Mouse (Mus musculus) embryonic facial prominence, embryonic 14.5 days (tissue): ENCODE measurements around the gene Rhebl1. TPM values are rescaled to one million over a fixed set of nuclear protein-coding genes. Genes with fewer than 3 reads are reported as not detected.

Source experiments
- ATAC-seq: fragments of 200-750 bp; cut with Nextera tagmentation; 2 replicates; pipeline ENCODE4 v1.8.0; 2017; ENCODE audit warnings: low read depth, moderate number of reproducible peaks, moderate TSS enrichment
- DNase-seq: peaks from one replicate; pipeline ENCODE4 v3.0.0-alpha.2; 2015; ENCODE audit warnings: low spot score
- H3K27ac ChIP-seq: fragments of 300-500 bp; sonication (generic); replicated peaks from 2 replicates; pipeline ENCODE4 v1.5.1; 2014; ENCODE audit warnings: low read depth, mild to moderate bottlenecking, low read length, moderate library complexity
- H3K27me3 ChIP-seq: fragments of 300-500 bp; sonication (generic); replicated peaks from 2 replicates; pipeline ENCODE4 v1.6.1; 2014; ENCODE audit warnings: low read length; ENCODE audit not compliant: control insufficient read depth, insufficient read depth
- H3K36me3 ChIP-seq: fragments of 300-500 bp; sonication (generic); 2 replicates; pipeline ENCODE4 v1.6.1; 2014; ENCODE audit warnings: low read length, mixed read lengths; ENCODE audit not compliant: control insufficient read depth, insufficient read depth
- H3K4me1 ChIP-seq: fragments of 300-500 bp; sonication (generic); 2 replicates; pipeline ENCODE4 v1.6.1; 2014; ENCODE audit warnings: antibody characterized with exemption, low read length; ENCODE audit not compliant: control insufficient read depth, insufficient read depth
- H3K4me2 ChIP-seq: fragments of 300-500 bp; sonication (generic); 2 replicates; pipeline ENCODE4 v1.6.1; 2014; ENCODE audit warnings: low read depth, mild to moderate bottlenecking, low read length, moderate library complexity, mixed read lengths
- H3K4me3 ChIP-seq: fragments of 300-500 bp; sonication (generic); 2 replicates; pipeline ENCODE4 v1.5.1; 2014; ENCODE audit warnings: low read depth, mild to moderate bottlenecking, low read length
- H3K9ac ChIP-seq: fragments of 300-500 bp; sonication (generic); 2 replicates; pipeline ENCODE4 v1.6.1; 2014; ENCODE audit warnings: low read depth, mild to moderate bottlenecking, low read length, moderate library complexity, mixed read lengths
- H3K9me3 ChIP-seq: fragments of 300-500 bp; sonication (generic); 2 replicates; pipeline ENCODE4 v1.6.1; 2016; ENCODE audit warnings: low read length; ENCODE audit not compliant: control insufficient read depth
- WGBS: fragments of 180-500 bp; shearing (Covaris S2); extraction: QIAGEN DNeasy Blood & Tissue Kit; methylation state at CpG from one replicate; pipeline ENCODE4 v1.1.7; 2014; 5-methylcytosine and 5-hydroxymethylcytosine counted together
- polyA plus RNA-seq: library from polyadenylated mRNA; unstranded; fragments of >200 nt; fragmentation: Nextera tagmentation; extraction: Ambion mirVana; gene quantifications from 2 replicates; pipeline ENCODE4 v1.2.1, GENCODE M21; 2014

Gene Rhebl1
- polyA plus RNA-seq, 1 experiment from 2014 or later = 8.4 TPM

GRCm38 (mm10) chr15:98864951-98865350 is 29.4 kb downstream of the Rhebl1 start:
- no peak overlapping the region for H3K9ac ChIP-seq
- DNase-seq = no peak
- no peak overlapping the region for H3K4me2 ChIP-seq
- ATAC-seq = no peak
- H3K9me3 ChIP-seq = no peaks in the 10 kb centered on the region
- 93% methylated on average over 6 of the region's 6 CpGs for WGBS
- H3K4me1 ChIP-seq = peaks cover 21% of the 10 kb centered on the region
- no peaks in the 10 kb centered on the region for H3K27me3 ChIP-seq
- peaks cover 68% of the 10 kb centered on the region for H3K36me3 ChIP-seq
- no peak overlapping the region for H3K27ac ChIP-seq
- no peak overlapping the region for H3K4me3 ChIP-seq

DNA sequence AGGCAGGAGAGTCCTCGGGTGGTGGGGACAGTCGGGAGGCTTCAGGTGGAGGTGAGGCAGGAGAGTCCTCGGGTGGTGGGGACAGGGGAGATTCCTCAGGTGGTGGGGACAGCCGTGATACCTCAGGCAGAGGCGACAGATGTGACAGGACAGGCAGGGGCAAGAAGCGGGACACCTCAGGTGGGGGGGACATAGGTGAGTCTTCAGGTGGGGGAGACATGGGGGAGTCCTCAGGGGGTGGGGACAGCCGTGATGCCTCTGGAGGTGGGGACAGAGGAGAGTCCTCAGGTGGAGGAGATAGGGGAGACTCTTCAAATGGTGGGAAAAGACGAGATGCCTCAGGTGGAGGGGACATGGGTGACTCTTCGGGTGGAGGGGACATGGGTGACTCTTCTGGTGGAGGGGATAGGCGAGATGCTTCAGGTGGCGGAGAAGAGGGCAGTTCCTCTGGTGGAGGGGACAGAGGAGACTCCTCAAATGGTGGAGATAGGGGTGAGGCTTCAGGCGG is 30.8 kb downstream of the Rhebl1 start:
- Histone ChIP-seq H3K27ac (no peak overlapping the region), H3K36me3 (peaks cover 82% of the 10 kb centered on the region), H3K9me3 (no peaks in the 10 kb centered on the region), H3K4me1 (peaks cover 9% of the 10 kb centered on the region), H3K27me3 (no peaks in the 10 kb centered on the region), H3K4me3 (no peak overlapping the region), H3K4me2 (no peak overlapping the region), H3K9ac (no peak overlapping the region)
- DNase-seq (no peak), ATAC-seq (no peak)
- 83% methylated on average over 12 of the region's 12 CpGs for WGBS

GRCm38 (mm10) chr15:98861701-98862410 is 32.5 kb downstream of the Rhebl1 start:
- Histone ChIP-seq H3K9me3 (no peaks in the 10 kb centered on the region), H3K4me3 (no peak overlapping the region), H3K4me1 (no peaks in the 10 kb centered on the region), H3K4me2 (no peak overlapping the region), H3K27ac (no peak overlapping the region), H3K9ac (no peak overlapping the region), H3K36me3 (peaks cover 99% of the 10 kb centered on the region), H3K27me3 (no peaks in the 10 kb centered on the region)
- DNase-seq (no peak), ATAC-seq (no peak)
- 82% methylated on average over 21 of the region's 21 CpGs for WGBS

DNA sequence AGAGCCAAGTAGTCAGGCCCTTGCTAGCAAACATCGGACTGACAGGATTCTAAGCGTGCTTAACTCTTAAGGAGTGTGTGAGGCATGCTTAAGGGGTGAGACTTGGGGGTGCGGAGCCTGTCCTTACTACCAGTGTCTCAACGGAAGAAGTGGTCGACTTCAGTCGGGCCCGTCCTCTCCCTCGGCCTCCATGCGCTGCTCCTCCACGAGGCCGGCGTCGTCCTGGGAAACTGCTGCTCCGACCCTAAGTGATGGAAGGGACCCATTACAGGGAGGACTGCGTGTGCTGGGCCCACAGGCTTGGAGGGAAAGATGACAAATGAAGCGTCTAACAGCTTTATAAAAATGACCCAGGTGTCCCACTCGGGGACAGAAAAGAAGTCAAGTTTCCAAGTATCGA is 33.4 kb downstream of the Rhebl1 start:
- Histone ChIP-seq H3K4me1 (no peaks in the 10 kb centered on the region), H3K4me3 (no peak overlapping the region), H3K36me3 (peaks cover 100% of the 10 kb centered on the region), H3K4me2 (no peak overlapping the region), H3K9me3 (no peaks in the 10 kb centered on the region), H3K27me3 (no peaks in the 10 kb centered on the region), H3K27ac (no peak overlapping the region), H3K9ac (no peak overlapping the region)
- DNase-seq (no peak), ATAC-seq (no peak)
- WGBS = 94% methylated on average over 18 of the region's 18 CpGs

GRCm38 (mm10) chr15:98859319-98860043 is 34.9 kb downstream of the Rhebl1 start:
- 82% methylated on average over 9 of the region's 9 CpGs for WGBS
- ATAC-seq = no peak

DNA sequence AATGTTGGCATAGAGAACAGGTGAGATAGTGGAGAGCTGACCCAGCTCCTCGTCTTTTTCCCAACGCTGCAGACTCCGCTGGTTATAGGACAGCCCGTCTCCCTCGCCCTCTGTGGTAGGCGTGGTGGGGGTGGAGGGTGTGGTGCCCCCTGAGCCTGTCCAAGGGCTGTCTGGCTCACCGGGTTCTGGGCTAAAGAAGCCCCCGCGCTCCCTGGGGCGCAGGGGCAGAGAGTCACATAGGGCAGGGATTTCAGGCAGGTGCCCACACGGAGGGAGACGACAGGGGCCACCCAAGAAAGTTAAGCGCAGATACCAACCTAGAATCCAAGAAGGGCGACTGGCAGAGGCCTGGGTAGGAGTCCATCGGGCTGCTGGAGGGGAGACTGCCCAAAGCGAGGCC is 40.1 kb downstream of the Rhebl1 start:
- H3K4me2 ChIP-seq = no peak overlapping the region
- no peaks in the 10 kb centered on the region for H3K9me3 ChIP-seq
- WGBS = 92% methylated on average over 16 of the region's 16 CpGs
- H3K4me3 ChIP-seq = no peak overlapping the region
- H3K9ac ChIP-seq = no peak overlapping the region
- H3K4me1 ChIP-seq = no peaks in the 10 kb centered on the region
- H3K27me3 ChIP-seq = no peaks in the 10 kb centered on the region
- no peak overlapping the region for H3K27ac ChIP-seq
- no peak for DNase-seq
- peaks cover 100% of the 10 kb centered on the region for H3K36me3 ChIP-seq
- ATAC-seq = no peak

More at GRCm38 (mm10) chr15:98859319-98860043, 34.9 kb downstream of the Rhebl1 start:
- Histone ChIP-seq H3K27ac (no peak overlapping the region), H3K4me3 (no peak overlapping the region), H3K27me3 (no peaks in the 10 kb centered on the region), H3K36me3 (peaks cover 100% of the 10 kb centered on the region), H3K9ac (no peak overlapping the region), H3K9me3 (no peaks in the 10 kb centered on the region), H3K4me2 (no peak overlapping the region), H3K4me1 (no peaks in the 10 kb centered on the region)
- DNase-seq = no peak

DNA sequence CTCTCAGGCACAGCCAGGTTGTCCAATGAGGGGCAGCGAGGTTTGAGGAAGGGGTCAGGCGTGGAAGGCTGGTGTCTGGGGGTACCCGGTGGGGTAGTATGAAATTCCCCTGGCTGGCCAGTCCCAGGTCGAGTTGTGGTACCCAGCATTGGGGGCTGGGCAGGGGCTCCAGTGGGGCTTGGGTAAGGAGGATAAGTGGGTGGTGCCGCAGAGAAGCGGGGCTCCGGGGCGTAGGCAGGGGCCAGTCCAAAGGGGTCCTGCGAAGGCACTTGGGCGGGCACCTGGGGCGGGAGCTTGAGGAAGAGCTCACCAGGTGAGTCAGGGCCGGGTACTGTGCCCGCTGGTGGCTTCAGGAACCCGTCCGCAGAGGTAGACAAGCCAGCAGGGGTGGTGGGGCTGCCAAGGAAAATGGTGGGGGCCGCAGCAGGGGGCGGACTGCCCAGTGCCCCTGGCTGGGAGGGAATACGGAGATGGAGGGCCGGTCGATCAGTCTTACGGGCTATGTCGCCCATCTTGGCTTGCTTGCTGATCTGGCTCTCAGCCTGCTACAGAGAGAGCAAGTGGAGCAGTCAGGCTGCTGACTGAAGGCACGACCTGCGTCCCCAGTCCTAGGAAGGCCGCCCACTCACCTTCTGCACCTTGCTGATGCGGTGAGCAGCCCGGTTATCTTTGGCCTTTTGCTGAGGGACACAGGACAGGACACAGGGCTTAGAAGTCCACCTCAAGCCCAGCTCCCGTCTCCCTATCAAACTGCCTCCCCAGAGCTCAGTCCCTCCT is 41.0 kb downstream of the Rhebl1 start:
- ATAC-seq (no peak), DNase-seq (no peak)
- no peaks in the 10 kb centered on the region for H3K4me1 ChIP-seq
- 89% methylated on average over 23 of the region's 28 CpGs for WGBS
- H3K4me2 ChIP-seq = no peak overlapping the region
- H3K9ac ChIP-seq = no peak overlapping the region
- no peaks in the 10 kb centered on the region for H3K27me3 ChIP-seq
- H3K4me3 ChIP-seq = no peak overlapping the region
- H3K27ac ChIP-seq = no peak overlapping the region
- no peaks in the 10 kb centered on the region for H3K9me3 ChIP-seq
- peaks cover 100% of the 10 kb centered on the region for H3K36me3 ChIP-seq

DNA sequence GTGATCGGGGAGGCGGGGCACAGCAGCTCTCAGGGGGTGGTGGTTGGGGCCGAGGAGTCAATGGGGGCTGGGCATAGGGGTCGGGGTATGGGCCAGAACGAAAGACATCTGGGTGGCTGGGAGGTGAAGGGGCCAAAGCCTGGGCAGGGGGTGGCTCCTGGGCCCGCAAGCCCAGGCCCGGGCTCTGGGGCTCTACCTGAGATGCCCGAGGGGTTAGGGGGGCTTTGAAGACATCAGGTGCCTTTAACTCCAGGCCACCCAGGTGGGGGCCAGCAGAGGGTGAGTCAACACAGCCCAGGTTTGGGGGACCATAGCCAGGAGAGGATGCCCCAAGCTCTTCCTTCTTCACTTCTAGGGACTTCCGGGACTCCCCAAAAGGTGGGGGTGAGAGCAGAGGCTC is 41.6 kb downstream of the Rhebl1 start:
- Histone ChIP-seq H3K9me3 (no peaks in the 10 kb centered on the region), H3K4me2 (no peak overlapping the region), H3K4me1 (no peaks in the 10 kb centered on the region), H3K9ac (no peak overlapping the region), H3K36me3 (peaks cover 100% of the 10 kb centered on the region), H3K27ac (no peak overlapping the region), H3K4me3 (no peak overlapping the region), H3K27me3 (no peaks in the 10 kb centered on the region)
- no peak for DNase-seq
- ATAC-seq = no peak
- WGBS = 92% methylated on average over 7 of the region's 9 CpGs
